Mouse (Mus musculus): ENCODE measurements around the gene Snx20. TPM values are rescaled to one million over a fixed set of nuclear protein-coding genes. Genes with fewer than 3 reads are reported as not detected.

Gene Snx20
- total RNA-seq, 2 experiments from 2014 or later = 1.8 to 2.0 TPM

DNA sequence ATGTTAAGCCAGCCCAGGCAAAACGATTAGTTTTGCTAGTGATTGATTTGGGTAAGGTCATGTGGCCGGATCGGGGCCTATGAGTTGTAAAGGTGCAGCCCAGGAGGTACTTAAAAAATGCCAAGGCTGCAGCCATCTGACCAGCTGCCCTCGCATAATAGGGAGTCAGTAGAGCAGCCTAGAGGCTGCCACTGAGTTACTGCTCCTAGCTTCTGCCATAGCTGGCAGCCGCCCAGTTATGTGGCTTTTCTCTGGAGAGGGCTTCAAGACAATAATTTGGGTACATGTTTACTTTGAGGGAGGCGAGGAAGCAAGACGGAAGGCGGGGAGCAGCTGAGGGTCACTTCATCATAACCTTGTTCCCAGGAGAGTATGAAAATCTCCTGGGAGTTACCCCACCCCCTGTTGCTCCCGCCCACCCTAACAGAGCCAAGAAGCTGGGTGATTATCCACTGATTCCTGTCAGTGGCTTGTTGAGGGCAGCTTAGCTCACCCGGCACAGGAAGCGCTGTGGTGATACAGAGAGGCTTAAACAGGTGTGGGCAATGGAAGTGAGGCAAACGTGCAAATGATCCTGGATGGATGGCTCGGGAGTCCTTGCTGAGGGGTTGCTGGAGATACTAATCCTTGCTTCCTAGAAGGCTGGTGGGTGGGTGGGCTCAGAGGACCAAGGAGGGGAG lies 30.4 kb downstream of the Snx20 start:
- no peak for DNase-seq (ENCODE audit: low spot score in 2 of 2)

DNA sequence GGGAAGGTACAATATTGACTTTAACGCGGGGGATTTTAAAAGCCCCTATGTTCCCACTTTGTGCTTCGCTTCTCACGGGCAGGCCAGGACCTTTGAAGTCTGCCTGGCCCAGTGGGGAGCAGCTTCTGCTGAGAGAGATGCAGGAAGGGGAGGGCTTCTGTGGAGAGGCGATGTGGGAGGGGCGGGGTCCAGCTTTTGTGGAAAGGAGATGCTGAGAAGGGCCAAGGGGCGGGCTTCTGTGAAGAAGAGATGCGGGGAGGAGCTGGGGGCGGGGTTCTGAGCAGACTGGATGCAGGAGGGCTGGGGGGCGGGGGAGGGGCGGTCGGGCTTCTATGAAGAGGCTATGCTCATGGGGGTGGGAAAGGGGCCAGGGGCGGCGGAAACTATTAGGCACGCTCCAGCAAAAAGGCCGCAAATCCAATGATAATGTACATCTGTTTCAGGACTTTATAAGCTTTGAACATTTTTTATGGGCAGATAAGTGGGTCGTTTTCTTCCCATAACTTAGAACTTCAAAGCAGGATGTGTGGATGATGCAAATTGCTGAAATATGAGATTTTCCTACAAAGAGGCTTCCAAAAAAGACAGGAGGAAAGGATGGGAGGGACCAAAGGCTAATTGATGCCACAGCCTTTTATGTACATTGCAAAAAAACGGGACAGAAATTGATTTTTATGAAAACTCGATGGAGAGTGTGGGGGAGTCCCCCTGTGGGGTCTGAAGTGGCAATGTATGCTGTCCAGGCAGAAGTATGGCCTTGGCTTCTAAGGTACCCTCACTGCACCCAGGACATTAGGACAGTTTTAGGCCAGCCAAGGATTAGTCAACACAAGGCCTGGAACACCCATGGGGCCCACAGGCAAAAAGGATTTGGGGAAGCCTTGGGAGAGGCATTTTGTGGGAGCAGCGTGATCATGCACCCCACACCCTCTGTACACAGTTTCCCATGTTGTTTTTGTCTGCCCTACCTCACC lies 31.6 kb downstream of the Snx20 start:
- peak in 1 of 2 experiments; percentile 15 for DNase-seq (ENCODE audit: low spot score in 2 of 2)

DNA sequence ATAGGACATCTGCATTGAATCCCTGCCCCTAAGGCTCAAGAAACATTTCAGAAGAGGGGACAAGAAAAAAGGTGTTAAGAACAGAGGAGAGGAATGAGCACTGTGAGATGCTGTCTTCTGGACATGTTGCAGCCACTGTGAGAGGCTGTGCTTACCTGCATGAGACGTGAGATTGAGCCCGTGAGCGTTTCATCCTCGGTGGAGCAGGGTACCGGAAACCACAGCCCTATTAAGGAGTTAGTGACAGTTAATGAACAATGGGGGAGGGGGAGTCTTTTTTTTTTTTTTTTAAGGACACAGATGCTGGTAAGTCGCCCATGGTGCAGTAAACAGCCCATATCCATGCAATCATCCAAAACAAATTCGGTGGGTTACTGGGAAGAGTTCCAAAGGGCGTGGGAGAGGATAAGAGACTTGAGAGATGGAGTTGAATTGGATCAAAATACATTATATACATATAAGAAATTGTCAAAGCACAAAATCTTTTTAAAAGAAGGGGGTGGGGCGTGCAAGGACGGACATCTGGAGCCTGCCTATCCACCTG lies 32.4 kb downstream of the Snx20 start:
- DNase-seq (ENCODE audit: low spot score in 2 of 2) = no peak

DNA sequence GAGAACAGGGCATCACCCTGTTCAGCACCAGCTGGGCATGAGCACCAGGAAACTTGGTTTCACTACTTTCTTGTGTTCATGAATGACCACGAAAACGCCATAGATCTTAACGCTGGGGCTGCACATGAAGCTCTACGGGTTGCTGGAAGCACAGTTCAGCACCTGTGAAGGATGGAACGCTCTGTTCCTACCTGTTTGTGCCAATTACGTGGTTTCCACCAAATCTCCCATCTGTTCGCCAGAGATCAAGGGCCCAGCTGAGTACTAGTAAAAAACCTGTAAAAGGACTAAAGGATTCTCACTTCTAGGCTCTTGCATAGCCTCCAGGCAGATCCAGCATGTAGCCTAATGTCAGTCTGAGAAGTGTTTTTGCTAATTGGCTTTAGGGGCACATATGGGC lies 36.4 kb downstream of the Snx20 start:
- DNase-seq (ENCODE audit: low spot score in 2 of 2) = no peak

DNA sequence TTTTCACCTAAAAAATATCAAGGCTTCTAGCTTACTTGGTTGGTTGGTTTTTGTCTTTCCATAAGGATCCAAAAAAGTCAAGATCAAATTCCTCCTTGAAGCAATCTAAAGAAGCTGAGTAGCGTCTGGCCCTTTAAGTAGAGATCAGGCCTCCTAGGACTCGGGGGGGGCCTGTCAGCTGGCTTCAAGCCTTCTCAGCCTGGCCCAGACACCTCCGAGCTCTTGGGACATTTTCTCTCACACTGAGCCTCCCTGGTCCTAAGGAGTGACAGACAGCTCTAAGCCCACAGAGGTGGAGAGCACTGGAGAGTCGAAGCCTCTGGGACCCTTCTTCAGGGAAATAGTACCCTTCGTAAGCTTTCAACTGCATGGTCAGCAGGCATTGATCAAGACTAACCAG lies 37.4 kb downstream of the Snx20 start:
- no peak for DNase-seq (ENCODE audit: low spot score in 2 of 2)

DNA sequence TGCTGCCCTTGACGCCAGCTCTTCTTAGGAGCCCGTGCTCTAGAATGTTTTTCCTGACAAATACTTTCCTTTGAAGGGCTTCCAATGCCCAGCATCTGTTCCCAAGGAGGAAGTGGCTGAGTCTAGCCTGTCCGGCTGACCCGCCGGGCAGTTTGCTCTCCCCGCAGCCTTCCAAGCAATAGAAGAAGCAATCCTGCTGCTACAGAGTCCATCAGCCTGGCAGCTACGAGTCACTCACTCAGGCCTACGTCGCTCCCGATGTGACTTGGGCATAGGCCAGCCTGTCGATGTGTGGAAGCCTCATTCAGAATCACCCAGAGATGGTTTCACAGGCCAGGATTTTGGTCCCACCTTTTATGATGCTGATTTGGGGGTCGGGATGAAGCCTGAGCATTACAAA lies 39.9 kb downstream of the Snx20 start:
- no peak for DNase-seq (ENCODE audit: low spot score in 2 of 2)

DNA sequence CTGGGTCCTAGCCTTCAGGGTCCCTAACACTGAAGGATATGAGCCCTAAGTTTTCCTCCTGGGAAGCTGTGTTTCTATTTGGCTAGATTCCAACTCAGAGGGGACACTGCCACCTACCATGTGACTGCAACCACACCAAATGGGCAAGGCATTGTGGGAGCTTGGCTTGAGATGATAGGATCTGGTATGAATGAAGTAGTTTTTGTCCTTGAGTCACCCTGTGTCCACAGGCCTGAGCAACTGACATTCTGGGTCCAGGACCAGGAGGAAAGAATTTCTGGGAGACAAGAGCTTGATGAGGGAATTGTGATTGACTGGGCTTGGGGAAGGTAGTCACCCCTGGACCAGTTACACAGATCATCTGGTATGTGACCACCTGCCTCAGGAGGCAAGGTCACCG lies 42.0 kb downstream of the Snx20 start:
- DNase-seq (ENCODE audit: low spot score in 2 of 2) = no peak

DNA sequence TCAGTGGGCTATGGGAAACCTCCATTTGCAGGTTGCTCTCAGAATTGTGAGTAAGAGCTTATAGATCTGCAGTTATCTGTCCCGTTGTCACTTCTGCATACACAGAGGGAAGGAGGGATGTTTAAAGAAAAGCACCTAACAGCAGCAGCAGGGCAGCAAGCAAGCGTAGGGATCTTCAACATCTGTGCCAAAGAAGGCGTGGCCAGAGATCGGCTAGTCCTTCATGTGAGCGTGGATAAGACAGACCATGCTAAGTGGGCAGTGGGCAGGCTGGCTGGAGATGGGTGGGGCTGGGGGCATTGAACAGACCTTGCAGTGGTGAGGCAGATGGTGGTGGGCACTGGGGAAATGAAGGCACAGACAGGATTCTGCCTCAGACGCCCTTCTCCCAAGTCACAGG lies 45.7 kb downstream of the Snx20 start:
- DNase-seq (ENCODE audit: low spot score in 2 of 2) = no peak

DNA sequence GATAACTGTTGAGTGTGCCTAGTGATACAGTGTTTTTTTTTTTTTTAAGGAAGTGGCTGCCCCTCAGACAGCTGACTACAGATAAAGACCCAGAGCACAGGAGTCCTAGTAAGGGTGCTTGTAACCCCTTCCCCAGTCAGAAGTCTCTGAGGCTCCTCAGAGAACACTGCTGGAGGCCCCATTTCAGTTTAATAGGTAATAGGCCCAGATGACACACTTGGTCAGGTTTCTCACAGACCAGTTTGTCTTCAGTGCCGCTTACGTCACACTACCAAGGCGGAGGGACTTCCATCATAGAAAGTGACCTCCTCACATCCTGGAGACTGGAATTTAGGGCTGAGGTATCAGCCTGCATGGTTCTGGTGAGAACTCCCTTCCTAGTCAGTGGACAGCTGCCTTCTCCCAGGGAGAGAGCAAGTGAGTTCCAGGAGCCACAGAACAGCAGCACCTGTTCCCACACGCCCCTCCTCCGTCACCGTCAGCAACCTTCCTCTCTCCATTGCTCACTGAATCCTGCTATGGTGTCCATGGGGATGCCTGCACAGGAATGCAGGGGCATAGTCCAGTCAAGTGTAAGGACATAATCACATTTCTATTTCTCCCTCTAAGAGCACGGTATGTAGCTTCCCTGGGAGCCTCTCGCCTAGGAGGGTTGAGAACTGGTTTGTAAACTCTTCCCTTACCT lies 47.6 kb downstream of the Snx20 start:
- DNase-seq (ENCODE audit: low spot score in 2 of 2) = no peak

DNA sequence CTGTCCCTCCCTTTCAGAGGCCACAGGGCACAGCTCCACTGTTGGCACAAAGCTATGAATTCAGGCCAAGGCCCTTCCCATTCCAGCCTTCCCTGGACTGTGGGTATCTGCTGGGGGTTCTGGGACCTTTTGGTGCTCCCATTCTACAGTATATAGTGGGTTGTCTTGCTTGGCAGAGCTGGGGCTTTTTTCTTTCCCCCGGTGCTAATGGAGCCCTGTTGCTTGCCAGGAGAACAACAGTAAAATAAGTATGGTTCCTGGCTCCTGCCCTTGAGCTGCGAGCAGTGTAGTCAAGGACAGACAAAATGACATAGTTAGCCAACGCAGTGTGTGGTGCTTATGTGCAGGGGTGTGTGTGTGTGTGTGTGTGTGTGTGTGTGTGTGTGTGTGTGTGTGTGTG lies 52.1 kb downstream of the Snx20 start:
- no peak for DNase-seq (ENCODE audit: low spot score in 2 of 2)

DNA sequence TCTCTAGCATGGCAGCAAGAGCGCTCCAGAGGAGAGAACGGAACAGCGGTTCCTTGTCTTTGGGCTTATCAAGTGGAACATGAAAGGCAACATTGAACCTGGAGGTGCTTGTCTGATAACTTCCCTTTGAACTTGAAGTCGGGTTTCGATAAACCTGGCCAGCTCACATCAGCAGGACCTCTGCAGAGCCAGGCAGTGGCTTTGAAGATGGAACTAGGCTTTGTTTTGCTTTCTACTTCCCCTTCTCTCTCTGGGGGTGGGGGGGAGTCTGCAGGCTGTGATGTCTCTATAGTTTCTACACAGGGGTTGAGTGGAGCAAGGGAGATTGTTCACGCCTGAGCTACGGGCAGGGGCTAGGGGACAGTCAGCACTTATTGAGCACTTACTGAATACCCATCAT lies 55.1 kb downstream of the Snx20 start:
- DNase-seq (ENCODE audit: low spot score in 2 of 2) = no peak

DNA sequence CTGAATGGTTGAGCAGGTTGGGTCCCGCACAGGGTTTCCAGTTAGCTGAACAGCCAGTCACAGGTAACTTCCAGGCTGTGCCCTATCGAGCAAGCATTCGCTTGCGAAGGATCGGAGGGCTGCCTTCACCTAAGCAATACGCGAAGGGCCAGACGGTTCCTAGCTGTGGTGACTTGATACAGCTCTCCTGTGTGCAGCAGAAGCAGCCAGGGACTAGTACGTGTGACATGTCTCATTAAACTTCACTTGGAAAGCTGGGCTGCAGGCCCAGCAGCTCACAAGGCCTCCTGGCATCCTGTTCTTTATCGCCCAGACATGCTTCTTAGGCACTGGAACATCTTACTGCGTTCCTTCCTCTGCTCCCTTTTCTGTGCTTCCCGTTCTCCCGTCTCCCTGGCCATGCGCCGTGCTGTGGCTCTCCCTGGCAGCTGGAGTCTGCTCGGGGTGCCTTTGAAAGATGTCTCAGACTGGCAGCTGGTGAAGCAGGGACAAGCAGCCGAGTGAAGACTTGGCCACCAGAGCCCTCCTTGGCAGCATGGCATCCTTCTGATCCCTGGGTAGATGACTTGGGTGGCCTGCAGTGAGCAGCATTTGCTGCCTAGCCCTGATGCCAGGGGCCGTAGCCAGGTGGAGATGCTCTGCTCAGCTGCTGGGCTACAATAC lies 56.1 kb downstream of the Snx20 start:
- DNase-seq (ENCODE audit: low spot score in 2 of 2) = peak in 1 of 2 experiments; percentile 19

DNA sequence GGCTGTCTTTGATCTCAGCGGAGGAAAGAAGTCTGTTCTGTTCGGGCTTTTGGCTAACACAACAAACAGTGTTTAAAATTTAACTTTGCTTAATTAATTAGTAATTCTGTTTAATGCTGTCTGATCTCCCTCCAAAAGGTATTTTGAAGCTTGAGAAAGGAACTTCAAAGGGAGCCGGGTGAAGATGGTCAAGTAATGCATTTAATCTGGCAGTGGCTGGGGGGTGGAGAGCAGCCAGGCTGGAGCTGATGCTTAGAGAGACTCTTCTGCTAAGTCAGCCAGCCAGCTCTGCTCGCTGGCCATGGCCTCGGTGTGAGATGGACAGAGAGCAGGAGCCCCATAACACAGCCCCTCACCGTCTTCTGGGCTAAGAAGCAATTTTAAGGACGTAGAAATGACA lies 56.7 kb downstream of the Snx20 start:
- DNase-seq (ENCODE audit: low spot score in 2 of 2) = no peak

DNA sequence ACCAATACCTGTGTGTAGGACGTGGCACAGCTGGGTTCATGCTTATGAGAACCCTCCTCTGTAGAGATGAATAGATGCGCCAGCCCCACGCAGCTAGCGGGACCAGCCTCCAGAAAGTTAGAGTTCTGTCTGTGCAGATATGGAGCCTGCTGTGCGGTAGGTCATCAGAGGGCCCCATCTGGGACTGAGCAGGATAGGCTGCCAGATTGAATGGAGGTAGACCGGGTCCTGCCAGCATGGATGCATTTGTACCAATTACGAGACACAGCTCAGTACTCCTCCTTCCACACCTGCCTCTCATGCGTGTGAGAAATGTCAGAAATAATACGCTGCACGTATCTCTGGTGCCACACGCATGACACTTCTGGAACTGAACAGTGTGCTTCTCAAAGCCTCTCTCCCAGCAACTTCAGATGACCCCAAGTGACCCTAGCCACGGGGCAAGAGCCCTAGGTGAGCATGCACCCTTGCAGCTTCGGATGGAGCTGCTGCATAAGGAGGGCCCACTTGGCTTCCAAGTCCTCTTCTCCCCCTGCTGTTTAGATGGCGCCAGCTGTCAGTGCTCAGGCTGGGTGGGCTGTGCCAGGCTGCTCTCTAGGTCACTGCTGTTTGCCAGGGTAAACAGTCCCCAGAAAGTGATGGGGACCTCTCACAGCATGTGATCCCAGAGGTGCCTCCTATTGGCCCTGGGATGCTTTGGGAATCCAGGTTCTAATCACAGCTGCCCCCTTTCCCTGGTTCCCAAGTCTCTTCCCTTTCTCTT lies 57.3 kb downstream of the Snx20 start:
- no peak for DNase-seq (ENCODE audit: low spot score in 2 of 2)

DNA sequence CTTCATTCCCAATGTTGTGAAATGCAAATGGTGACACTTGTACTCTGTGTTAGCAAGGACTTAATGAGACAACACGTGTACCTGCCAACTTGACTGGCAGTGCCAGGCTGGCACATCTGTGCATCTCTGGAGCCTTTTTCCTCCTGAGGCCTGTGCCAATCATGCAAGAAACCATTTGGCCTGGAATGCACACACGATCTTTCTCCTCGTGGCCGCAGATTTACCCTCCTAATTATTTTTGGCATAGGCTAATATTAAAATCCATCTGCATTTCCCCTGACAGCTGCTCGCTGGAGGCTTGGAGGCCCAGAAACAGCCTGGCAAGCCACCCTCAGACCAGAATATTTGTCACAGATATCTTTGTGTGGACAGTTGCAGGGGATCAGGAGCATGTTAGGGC lies 58.3 kb downstream of the Snx20 start:
- no peak for DNase-seq (ENCODE audit: low spot score in 2 of 2)

Other genes with a start within 250 kb of the Snx20 start
- gene Nkd1, start 114.8 kb downstream of the Snx20 start, total RNA-seq (2021) = 1 to 10 TPM; 8.2 to 9.0 TPM
- under 1 TPM; 0.37 to 0.51 TPM for gene Nod2, start 11.2 kb upstream of the Snx20 start, total RNA-seq (2021)
- 10 to 100 TPM; 90.8 to 93.6 TPM for gene Cyld, start 60.9 kb upstream of the Snx20 start, total RNA-seq (2021)

Measured in layer of hippocampus, adult 18-20 months (tissue).